Mouse (Mus musculus): ENCODE results near the gene Il2rg.

DNA sequence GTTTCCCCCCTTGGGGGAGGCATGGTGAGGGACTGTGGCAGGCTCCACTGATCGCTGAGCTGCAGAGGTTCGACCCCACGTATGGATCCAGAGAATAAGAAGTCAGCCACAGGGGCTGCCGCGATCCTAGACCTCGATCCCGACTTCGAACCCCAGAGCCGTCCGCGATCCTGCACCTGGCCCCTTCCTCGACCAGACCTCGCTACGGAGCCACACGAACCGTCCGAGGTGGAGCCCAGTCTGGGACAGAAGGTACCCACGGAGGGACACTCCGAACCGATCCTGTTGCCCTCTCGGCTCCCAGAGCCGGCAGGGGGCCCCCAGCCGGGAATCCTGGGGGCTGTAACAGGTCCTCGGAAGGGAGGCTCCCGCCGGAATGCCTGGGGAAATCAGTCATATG lies 13.3 kb downstream of the Il2rg start:
- no peak for TF ChIP-seq CTCF (IDR thresholded peaks at IDR 0.05; ENCODE audit: borderline replicate concordance, insufficient read depth, low read depth, low read length)
- TF ChIP-seq POLR2A (IDR thresholded peaks at IDR 0.05; ENCODE audit: borderline replicate concordance, insufficient read depth, low read length), result no peak

Data from cerebellum, adult 2 months (tissue).